Mouse (Mus musculus): ENCODE data around the gene Myom1. TPM values are rescaled to one million over a fixed set of nuclear protein-coding genes. Genes with fewer than 3 reads are reported as not detected.

The Myom1 gene
- polyA plus RNA-seq, 1 experiment from 2014 or later: 185 TPM

DNA sequence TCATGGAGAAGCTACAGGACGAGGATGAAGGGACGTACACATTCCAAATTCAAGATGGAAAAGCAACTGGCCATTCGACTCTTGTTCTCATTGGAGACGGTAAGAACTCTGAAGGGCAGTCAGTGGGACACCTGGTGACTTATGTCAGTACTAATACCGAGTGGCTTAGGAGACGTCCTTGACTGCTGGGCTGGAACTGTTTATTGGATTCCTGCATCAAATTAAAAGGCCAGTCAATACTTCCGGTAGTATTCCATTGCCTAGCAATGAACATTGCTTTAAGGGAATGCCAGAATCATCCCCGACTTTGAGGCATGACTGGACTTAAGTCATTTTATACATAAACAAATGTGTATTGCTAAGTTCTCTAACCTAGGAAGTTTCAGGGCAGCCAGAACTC, 103.8 kb downstream of the Myom1 start:
- no peaks in the 10 kb centered on the region for H3K27me3 ChIP-seq
- no peak overlapping the region for H3K4me2 ChIP-seq
- no peaks in the 10 kb centered on the region for H3K9me3 ChIP-seq (replicated peaks)
- no peak overlapping the region for H3K27ac ChIP-seq
- no peak overlapping the region for H3K4me3 ChIP-seq
- no peak for ATAC-seq (replicated peaks; ENCODE audit: insufficient number of reproducible peaks, insufficient read depth, low FRiP score, low read depth)
- 85% methylated on average over 8 of the region's 8 CpGs for WGBS
- peaks cover 17% of the 10 kb centered on the region for H3K4me1 ChIP-seq (replicated peaks)
- no peak overlapping the region for H3K9ac ChIP-seq
- peaks cover 56% of the 10 kb centered on the region; the same call in 1 of the 2 replicates for H3K36me3 ChIP-seq

DNA sequence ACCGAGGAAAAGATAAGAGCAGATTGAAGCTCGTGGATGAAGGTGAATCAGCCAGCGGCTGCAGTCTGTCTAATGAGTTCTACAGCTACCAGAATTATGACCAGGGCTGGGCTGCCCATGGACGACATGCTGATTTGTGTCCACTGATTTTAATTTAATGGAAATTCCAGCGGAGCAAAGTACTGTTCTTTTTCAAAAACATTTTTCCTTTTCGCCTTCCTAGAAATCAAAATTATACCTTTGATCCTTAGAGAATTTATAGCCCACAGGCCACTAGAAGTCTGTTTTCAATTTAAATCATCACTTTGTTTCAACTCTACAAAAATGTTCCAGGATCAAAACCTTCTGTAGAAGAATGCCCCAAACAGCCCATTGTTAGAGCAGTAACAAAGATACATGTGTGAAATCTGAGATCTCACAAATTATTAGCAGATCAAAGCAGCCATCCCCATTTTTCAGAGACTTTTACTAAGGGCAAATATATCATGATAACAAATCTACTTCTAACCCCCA, 108.4 kb downstream of the Myom1 start:
- H3K9ac ChIP-seq: no peak overlapping the region
- H3K9me3 ChIP-seq (replicated peaks): no peaks in the 10 kb centered on the region
- H3K27me3 ChIP-seq: no peaks in the 10 kb centered on the region
- ATAC-seq (replicated peaks; ENCODE audit: insufficient number of reproducible peaks, insufficient read depth, low FRiP score, low read depth): no peak
- WGBS: 73% methylated on average over 6 of the region's 6 CpGs
- H3K4me1 ChIP-seq (replicated peaks): no peaks in the 10 kb centered on the region
- H3K27ac ChIP-seq: no peak overlapping the region
- no peak overlapping the region for H3K4me3 ChIP-seq
- H3K36me3 ChIP-seq: peaks cover 74% of the 10 kb centered on the region
- no peak overlapping the region for H3K4me2 ChIP-seq

DNA sequence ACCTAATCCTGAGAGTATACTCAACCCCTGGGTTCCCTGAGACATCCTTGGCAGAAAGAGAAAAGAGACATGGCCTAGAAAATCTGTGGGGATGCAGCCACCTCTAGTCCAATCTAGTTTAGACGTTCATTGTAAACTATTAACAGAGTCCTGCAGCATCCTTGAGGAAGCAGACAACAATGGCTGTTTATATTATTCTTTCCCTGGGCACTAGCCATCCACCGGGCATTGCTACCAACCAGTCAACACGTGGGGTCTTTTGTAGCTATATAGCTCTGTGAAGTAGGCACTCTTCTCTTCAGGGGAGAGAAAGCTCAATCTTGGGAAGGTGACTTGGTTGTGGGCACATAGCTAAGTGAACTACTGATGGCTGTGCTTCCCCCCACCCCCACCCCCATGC, 110.3 kb downstream of the Myom1 start:
- Histone ChIP-seq H3K27ac (no peak overlapping the region), H3K4me2 (no peak overlapping the region), H3K36me3 (peaks cover 63% of the 10 kb centered on the region), H3K9ac (no peak overlapping the region), H3K27me3 (no peaks in the 10 kb centered on the region), H3K4me1 (replicated peaks) (no peaks in the 10 kb centered on the region; the same call in 1 of the 2 replicates), H3K9me3 (replicated peaks) (no peaks in the 10 kb centered on the region), H3K4me3 (no peak overlapping the region)
- WGBS: 68% methylated on average over 3 of the region's 3 CpGs
- no peak for ATAC-seq (replicated peaks; ENCODE audit: insufficient number of reproducible peaks, insufficient read depth, low FRiP score, low read depth)

DNA sequence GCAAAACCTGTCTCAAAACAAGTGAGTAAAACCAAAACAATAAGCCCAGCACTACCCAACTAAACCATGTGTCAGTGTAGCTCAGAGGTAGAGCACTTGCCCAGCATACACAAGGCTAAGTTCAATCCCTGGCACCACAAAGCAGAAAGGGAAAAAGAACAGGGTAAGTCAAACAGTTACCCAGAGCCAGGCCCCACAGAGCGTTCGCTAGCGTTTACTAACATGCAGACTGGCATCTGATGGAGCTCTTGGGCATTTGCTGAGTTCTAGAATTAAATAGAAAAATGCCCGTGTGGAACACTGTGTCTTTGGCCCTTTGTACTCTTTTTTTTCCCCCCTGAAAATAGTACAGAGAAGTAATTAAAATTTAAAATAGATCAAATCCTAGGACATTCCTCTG, 111.8 kb downstream of the Myom1 start:
- H3K27ac ChIP-seq: no peak overlapping the region
- no peak overlapping the region for H3K4me2 ChIP-seq
- WGBS: 84% methylated on average over 4 of the region's 4 CpGs
- peaks cover 13% of the 10 kb centered on the region for H3K4me1 ChIP-seq (replicated peaks)
- peaks cover 51% of the 10 kb centered on the region for H3K36me3 ChIP-seq
- H3K4me3 ChIP-seq: no peak overlapping the region
- no peaks in the 10 kb centered on the region for H3K9me3 ChIP-seq (replicated peaks)
- H3K27me3 ChIP-seq: no peaks in the 10 kb centered on the region
- no peak for ATAC-seq (replicated peaks; ENCODE audit: insufficient number of reproducible peaks, insufficient read depth, low FRiP score, low read depth)
- no peak overlapping the region for H3K9ac ChIP-seq

DNA sequence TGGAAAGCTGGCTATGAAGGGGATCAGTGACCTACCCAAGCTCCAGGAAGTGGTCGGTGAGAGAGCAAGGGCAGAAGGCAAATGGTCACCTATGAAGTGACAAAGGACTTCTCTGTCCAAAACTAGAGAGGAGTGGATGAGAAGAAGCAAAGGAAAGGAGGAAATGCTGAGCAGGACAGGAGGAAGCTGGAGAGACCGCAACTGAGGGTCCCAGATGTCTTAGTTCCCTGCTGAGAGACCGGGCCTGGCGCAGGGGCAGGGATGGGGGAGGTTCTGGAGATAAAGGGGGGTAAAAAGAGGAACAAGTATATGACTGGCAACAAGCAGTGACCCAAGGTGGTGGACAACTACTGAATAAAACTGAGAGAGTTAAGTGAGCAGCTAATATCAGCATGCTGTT, 115.5 kb downstream of the Myom1 start:
- Histone ChIP-seq H3K4me3 (no peak overlapping the region), H3K4me2 (no peak overlapping the region), H3K9me3 (replicated peaks) (no peaks in the 10 kb centered on the region), H3K27me3 (no peaks in the 10 kb centered on the region), H3K9ac (no peak overlapping the region), H3K36me3 (peaks cover 33% of the 10 kb centered on the region), H3K27ac (peak overlapping the region; percentile 77), H3K4me1 (replicated peaks) (peaks cover 32% of the 10 kb centered on the region)
- WGBS: 69% methylated on average over 4 of the region's 4 CpGs
- no peak for ATAC-seq (replicated peaks; ENCODE audit: insufficient number of reproducible peaks, insufficient read depth, low FRiP score, low read depth)

DNA sequence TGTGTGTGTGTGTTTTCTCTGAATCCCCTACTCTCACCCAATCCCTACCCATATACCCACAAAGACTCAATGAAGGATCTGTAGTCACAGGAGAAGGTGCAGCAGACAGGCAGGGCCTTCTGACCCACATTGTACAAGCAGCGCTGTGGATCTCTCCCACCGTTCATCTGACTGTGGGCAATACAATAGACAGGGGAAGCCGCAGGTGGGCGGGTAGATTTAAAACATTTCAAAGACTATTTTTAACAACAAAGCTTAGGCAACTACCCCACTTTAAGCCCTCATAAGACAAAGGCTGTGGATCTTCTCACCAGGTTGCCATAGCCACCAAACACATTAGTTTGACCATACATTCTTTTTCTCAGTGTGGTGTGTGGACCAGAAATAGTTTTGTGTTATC, 116.2 kb downstream of the Myom1 start:
- peaks cover 32% of the 10 kb centered on the region for H3K4me1 ChIP-seq (replicated peaks)
- H3K36me3 ChIP-seq: peaks cover 39% of the 10 kb centered on the region
- no peaks in the 10 kb centered on the region for H3K9me3 ChIP-seq (replicated peaks)
- H3K4me3 ChIP-seq: no peak overlapping the region
- WGBS: 49% methylated on average over 4 of the region's 4 CpGs
- no peak overlapping the region for H3K9ac ChIP-seq
- H3K27me3 ChIP-seq: no peaks in the 10 kb centered on the region
- peak overlapping the region; percentile 77 for H3K27ac ChIP-seq
- ATAC-seq (replicated peaks; ENCODE audit: insufficient number of reproducible peaks, insufficient read depth, low FRiP score, low read depth): no peak
- no peak overlapping the region for H3K4me2 ChIP-seq

DNA sequence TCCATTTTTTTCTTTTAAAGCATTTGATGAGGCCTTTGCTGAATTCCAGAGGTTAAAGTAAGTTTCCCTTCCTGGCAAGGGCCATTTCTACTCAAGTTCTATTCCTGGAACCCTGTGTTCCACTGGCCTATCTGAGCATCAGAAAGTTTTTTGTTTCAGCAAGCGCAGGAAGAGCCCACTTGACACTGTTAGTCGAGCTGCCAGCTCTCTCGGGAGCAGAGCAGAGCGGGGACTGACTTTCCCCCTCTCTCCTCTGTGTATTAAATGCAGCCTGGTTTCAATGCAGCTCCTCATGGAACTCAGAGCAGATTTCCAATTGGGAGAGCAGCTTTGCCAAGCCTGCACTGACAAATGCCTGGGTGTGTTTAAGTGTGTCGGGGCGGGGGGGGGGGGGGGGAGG, 118.2 kb downstream of the Myom1 start:
- Histone ChIP-seq H3K27ac (peak overlapping the region; percentile 77), H3K36me3 (peaks cover 43% of the 10 kb centered on the region), H3K27me3 (no peaks in the 10 kb centered on the region), H3K4me1 (replicated peaks) (peaks cover 32% of the 10 kb centered on the region), H3K9me3 (replicated peaks) (no peaks in the 10 kb centered on the region), H3K4me2 (no peak overlapping the region), H3K4me3 (no peak overlapping the region), H3K9ac (no peak overlapping the region)
- WGBS: 20% methylated on average over 4 of the region's 6 CpGs
- ATAC-seq (replicated peaks; ENCODE audit: insufficient number of reproducible peaks, insufficient read depth, low FRiP score, low read depth): peak; percentile 74

DNA sequence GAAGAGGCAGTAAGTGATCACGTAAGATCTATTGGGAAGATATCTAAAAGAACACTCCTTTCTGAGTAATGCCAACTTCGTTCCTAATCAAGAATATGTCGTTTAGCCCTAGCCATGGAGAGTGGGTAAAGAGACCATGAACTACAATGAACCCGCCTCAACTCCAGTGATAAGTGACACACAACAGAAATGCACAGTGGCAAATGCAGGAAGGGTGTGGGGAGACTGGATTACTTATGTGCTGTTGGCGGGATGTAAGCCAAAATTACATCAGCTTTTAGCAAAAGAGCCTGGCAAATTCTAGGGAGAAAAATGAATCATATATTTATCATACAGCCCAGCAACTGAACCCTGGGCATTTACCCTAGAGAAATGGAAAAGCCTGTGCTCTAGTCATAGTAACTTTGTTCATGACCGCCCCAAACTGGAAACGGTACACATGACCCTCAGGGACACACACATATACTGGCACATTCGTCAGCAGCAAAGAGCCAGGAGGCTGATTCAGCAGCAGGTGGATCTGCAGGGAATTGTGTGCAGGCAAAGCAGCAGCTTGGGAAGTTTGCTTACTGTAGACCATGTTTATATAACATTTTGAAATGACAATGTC, 121.7 kb downstream of the Myom1 start:
- Histone ChIP-seq H3K4me3 (no peak overlapping the region), H3K9me3 (replicated peaks) (no peaks in the 10 kb centered on the region), H3K9ac (no peak overlapping the region), H3K27ac (no peak overlapping the region), H3K4me1 (replicated peaks) (peaks cover 19% of the 10 kb centered on the region), H3K36me3 (peaks cover 50% of the 10 kb centered on the region), H3K4me2 (no peak overlapping the region), H3K27me3 (no peaks in the 10 kb centered on the region)
- ATAC-seq (replicated peaks; ENCODE audit: insufficient number of reproducible peaks, insufficient read depth, low FRiP score, low read depth): no peak
- WGBS: 71% methylated on average over 8 of the region's 8 CpGs

DNA sequence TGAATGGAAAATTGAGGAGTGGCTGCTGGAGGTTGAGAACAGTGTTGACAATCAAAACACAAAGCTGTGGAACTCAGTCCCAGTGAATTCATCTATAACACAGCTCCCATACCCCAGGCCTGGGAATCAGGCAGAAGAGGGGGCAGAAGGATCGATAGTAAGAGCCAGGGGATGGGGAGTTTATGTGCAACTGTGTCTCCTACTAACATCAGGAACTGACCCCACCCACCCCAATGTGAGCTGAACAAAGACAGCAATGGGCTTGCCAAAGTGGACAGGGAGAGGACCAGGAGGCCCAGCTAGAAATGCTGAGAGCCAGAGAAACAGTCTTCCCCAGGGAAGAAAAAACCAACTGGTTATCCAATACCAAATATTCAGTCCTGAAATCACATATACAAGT, 122.2 kb downstream of the Myom1 start:
- Histone ChIP-seq H3K27me3 (no peaks in the 10 kb centered on the region), H3K4me3 (no peak overlapping the region), H3K27ac (no peak overlapping the region), H3K36me3 (peaks cover 50% of the 10 kb centered on the region), H3K9ac (no peak overlapping the region), H3K4me1 (replicated peaks) (peaks cover 14% of the 10 kb centered on the region), H3K9me3 (replicated peaks) (no peaks in the 10 kb centered on the region), H3K4me2 (no peak overlapping the region)
- 82% methylated on average over 1 of the region's 1 CpGs for WGBS
- ATAC-seq (replicated peaks; ENCODE audit: insufficient number of reproducible peaks, insufficient read depth, low FRiP score, low read depth): no peak

DNA sequence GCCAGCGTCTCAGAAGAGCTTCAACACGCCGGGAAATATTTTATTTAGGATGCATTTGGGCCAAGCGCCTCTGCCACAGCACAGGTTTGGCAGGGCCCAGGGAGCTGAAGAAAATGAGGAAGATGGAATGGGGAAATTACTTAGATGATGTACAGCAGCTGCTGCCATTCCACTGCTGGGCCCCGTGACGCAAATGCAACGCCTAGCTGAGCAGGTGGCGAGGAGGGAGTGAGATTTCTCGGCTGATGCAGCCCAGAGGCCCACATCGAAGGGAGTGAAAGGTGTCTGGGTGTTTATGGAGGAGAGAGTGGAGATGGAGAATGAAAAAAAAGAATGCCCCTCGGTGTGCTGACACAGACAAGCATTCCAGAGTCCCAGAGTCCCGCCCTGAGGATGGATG, 123.1 kb downstream of the Myom1 start:
- WGBS: 61% methylated on average over 12 of the region's 12 CpGs
- Histone ChIP-seq H3K9ac (no peak overlapping the region), H3K4me2 (no peak overlapping the region), H3K36me3 (peaks cover 50% of the 10 kb centered on the region), H3K9me3 (replicated peaks) (no peaks in the 10 kb centered on the region), H3K4me1 (replicated peaks) (peaks cover 9% of the 10 kb centered on the region), H3K27me3 (no peaks in the 10 kb centered on the region), H3K27ac (no peak overlapping the region), H3K4me3 (no peak overlapping the region)
- ATAC-seq (replicated peaks; ENCODE audit: insufficient number of reproducible peaks, insufficient read depth, low FRiP score, low read depth): no peak

DNA sequence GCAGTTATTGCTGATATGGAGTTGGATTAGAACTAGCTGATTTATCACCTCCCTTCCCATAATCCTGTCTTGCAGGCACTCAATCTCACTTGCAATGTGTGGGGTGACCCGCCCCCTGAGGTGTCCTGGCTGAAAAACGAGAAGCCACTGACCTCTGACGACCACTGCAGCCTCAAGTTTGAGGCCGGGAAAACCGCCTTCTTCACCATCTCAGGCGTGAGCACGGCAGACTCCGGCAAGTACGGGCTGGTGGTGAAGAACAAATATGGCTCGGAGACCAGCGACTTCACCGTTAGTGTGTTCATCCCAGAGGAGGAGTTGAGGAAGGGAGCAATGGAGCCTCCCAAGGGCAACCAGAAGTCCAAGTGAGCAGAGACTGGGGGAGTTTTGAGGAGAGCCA, 123.6 kb downstream of the Myom1 start:
- H3K4me2 ChIP-seq: no peak overlapping the region
- H3K27me3 ChIP-seq: no peaks in the 10 kb centered on the region
- H3K27ac ChIP-seq: no peak overlapping the region
- H3K9ac ChIP-seq: no peak overlapping the region
- WGBS: 74% methylated on average over 12 of the region's 12 CpGs
- H3K36me3 ChIP-seq: peaks cover 49% of the 10 kb centered on the region
- no peak overlapping the region for H3K4me3 ChIP-seq
- peaks cover 5% of the 10 kb centered on the region for H3K4me1 ChIP-seq (replicated peaks)
- ATAC-seq (replicated peaks; ENCODE audit: insufficient number of reproducible peaks, insufficient read depth, low FRiP score, low read depth): no peak
- H3K9me3 ChIP-seq (replicated peaks): no peaks in the 10 kb centered on the region

DNA sequence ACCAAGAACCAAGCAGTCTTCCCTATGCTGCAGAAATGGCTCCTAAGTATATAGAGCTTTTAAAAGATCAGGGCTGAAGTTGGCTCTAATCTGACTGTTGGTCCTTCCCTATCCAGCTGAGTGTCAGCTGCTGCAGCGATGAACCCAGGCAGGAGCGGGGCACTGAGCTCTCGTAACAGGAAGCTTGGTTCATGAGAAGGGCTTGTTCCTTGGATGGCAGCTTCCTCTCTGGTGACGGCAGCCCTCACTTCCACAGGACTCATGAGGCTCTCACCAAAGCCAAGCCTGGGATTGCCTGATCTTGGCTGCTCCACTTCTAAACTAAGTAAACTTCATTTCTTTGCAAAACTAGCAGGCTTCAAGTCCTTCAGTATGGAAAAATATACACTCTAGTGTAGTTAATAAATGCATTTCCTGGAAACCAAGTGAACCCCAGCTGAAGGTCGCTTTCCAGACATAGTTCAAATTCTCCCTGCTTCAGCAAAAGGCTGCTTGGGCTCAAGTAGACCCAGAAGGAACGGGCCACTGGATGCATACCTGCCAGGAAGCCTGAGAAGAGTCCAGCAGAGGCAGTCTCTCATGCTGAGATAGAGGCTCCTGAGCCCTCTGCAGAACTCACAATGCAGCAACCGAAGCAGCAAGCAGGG, 125.2 kb downstream of the Myom1 start:
- H3K9me3 ChIP-seq (replicated peaks): no peaks in the 10 kb centered on the region
- H3K4me3 ChIP-seq: no peak overlapping the region
- H3K27ac ChIP-seq: peak overlapping the region; percentile 25; the same call in 1 of the 2 replicates
- ATAC-seq (replicated peaks; ENCODE audit: insufficient number of reproducible peaks, insufficient read depth, low FRiP score, low read depth): no peak
- no peaks in the 10 kb centered on the region for H3K4me1 ChIP-seq (replicated peaks)
- peaks cover 35% of the 10 kb centered on the region; the same call in 1 of the 2 replicates for H3K36me3 ChIP-seq
- H3K4me2 ChIP-seq: no peak overlapping the region
- 60% methylated on average over 7 of the region's 7 CpGs for WGBS
- no peak overlapping the region for H3K9ac ChIP-seq
- no peaks in the 10 kb centered on the region for H3K27me3 ChIP-seq

Data from heart, embryonic 15.5 days (tissue).